Mouse (Mus musculus) stomach, postnatal 0 days (tissue): ENCODE results near the gene Zfp82.

Experiments
- CTCF ChIP-seq: IDR thresholded peaks from 2 replicates; pipeline ENCODE4 v1.5.1; 2016; ENCODE audit warnings: antibody characterized with exemption, low read depth, mild to moderate bottlenecking, moderate library complexity
- EP300 ChIP-seq: optimal IDR thresholded peaks from 2 replicates; pipeline ENCODE3; 2016; ENCODE audit warnings: antibody characterized with exemption

- TF ChIP-seq CTCF (no peak), EP300 (no peak)
These were observed 22.9 kb upstream of the Zfp82 start for GRCm38 (mm10) chr7:30095551-30096125.
